8 mouse cellular contexts compared by ENCODE assay signal in genomic region chr5:149379131-149379784, GRCm38 (mm10). TPM values are rescaled to one million over a fixed set of nuclear protein-coding genes. Genes with fewer than 3 reads are reported as not detected.
DNase-seq lines count a peak whose midpoint lies in the region; ATAC-seq lines count a peak whose summit lies in the region.
"Had no signal": no experiment of that assay in that cellular context is flagged by ENCODE, and none has a peak within 500 bp of the region (broad histone marks: within the 10 kb centered on the region; RNA-seq: fewer than 3 reads in every experiment).

No protein-coding gene starts in this region.

- 84% methylated on average over 16 of the region's 16 CpGs for WGBS in lung, embryonic 15.5 days
- 64% methylated on average over 16 of the region's 16 CpGs for WGBS in forebrain, embryonic 16.5 days

- H3K4me3 ChIP-seq in lung, embryonic 15.5 days = no peak overlapping the region
- no peak overlapping the region for H3K4me3 ChIP-seq in forebrain, embryonic 16.5 days (replicated peaks; ENCODE audit: low read length)
- H3K4me3 ChIP-seq: embryonic facial prominence, embryonic 13.5 days had no signal

- H3K36me3 ChIP-seq in lung, embryonic 15.5 days = no peaks in the 10 kb centered on the region
- no peaks in the 10 kb centered on the region for H3K36me3 ChIP-seq in forebrain, embryonic 16.5 days (ENCODE audit: control insufficient read depth, insufficient read depth)
- H3K36me3 ChIP-seq: embryonic facial prominence, embryonic 13.5 days had no signal

- H3K27me3 ChIP-seq in lung, embryonic 15.5 days = no peaks in the 10 kb centered on the region
- H3K27me3 ChIP-seq in forebrain, embryonic 16.5 days (replicated peaks; ENCODE audit: control insufficient read depth, insufficient read depth, low read length) = no peaks in the 10 kb centered on the region
- H3K27me3 ChIP-seq: embryonic facial prominence, embryonic 13.5 days had no signal

- H3K4me1 ChIP-seq in lung, embryonic 15.5 days = peaks cover 54% of the 10 kb centered on the region
- H3K4me1 ChIP-seq in forebrain, embryonic 16.5 days (replicated peaks; ENCODE audit: control insufficient read depth, insufficient read depth, low read length) = peaks cover 40% of the 10 kb centered on the region

- H3K27ac ChIP-seq in lung, embryonic 15.5 days = 0 out of 2 replicates have a peak overlapping the region, but pooled peaks have one; percentile 12
- H3K27ac ChIP-seq in forebrain, embryonic 16.5 days (ENCODE audit: low read length) = peak overlapping the region; percentile 78
- H3K27ac ChIP-seq: embryonic facial prominence, embryonic 13.5 days had no signal

- no peak for ATAC-seq in lung, embryonic 15.5 days (ENCODE audit: borderline replicate concordance, extremely low read depth, low FRiP score, low TSS enrichment)
- no peak for ATAC-seq in forebrain, embryonic 16.5 days
- ATAC-seq in activated CD4-positive, CD25-positive, alpha-beta regulatory T cell, adult 4 months = no peak

- no peak overlapping the region for H3K4me2 ChIP-seq in lung, embryonic 15.5 days
- no peak overlapping the region for H3K4me2 ChIP-seq in forebrain, embryonic 16.5 days (ENCODE audit: low read length)
- H3K4me2 ChIP-seq: embryonic facial prominence, embryonic 13.5 days had no signal

- DNase-seq in lung, postnatal 4 days = no peak
- DNase-seq in layer of hippocampus, adult 9-11 months = peak; percentile 48
- peak; percentile 35 for DNase-seq in telencephalon, adult 2 months (ENCODE audit: low read depth, low spot score)
- no peak for DNase-seq in thymus, postnatal 0 days (ENCODE audit: low spot score)

- H3K9ac ChIP-seq in lung, embryonic 15.5 days = no peak overlapping the region
- H3K9ac ChIP-seq in forebrain, embryonic 16.5 days (replicated peaks; ENCODE audit: low read depth, low read length) = no peak overlapping the region
- H3K9ac ChIP-seq: embryonic facial prominence, embryonic 13.5 days had no signal

- H3K9me3 ChIP-seq in lung, embryonic 15.5 days = no peaks in the 10 kb centered on the region
- H3K9me3 ChIP-seq in forebrain, embryonic 16.5 days (ENCODE audit: control insufficient read depth, low read length) = peaks cover 3% of the 10 kb centered on the region; the same call in 1 of the 2 replicates
- H3K9me3 ChIP-seq: embryonic facial prominence, embryonic 13.5 days had no signal

RNA-seq across cellular contexts. Expression of gene Medag, which starts 32.3 kb away (rescaled TPM):
- 0.92 and 1.5 TPM in 2 replicates for polyA plus RNA-seq in lung, embryonic 15.5 days (2015; fragmentation: Nextera tagmentation; extraction: Ambion mirVana)
- 1.3 and 1.7 TPM in 2 replicates for polyA plus RNA-seq in forebrain, embryonic 16.5 days (2015; fragmentation: Nextera tagmentation; extraction: Ambion mirVana)
- 1 to 10 TPM; 1.2 to 1.6 TPM for polyA plus RNA-seq in activated CD4-positive, CD25-positive, alpha-beta regulatory T cell, adult 4 months (2017; shearing (Covaris generic))
- polyA plus RNA-seq in thymus, postnatal 0 days (2015; fragmentation: Nextera tagmentation; extraction: Ambion mirVana) = 1.3 and 2.0 TPM in 2 replicates

Comparison
In these comparisons a context has a peak if more than half of its experiments do, and no peak if none do; other contexts are left out.
1. DNase-seq: peak in layer of hippocampus, adult 9-11 months (single experiment) and telencephalon, adult 2 months (single experiment); none in lung, postnatal 4 days (0 of 2) and thymus, postnatal 0 days (single experiment).